In the genomic region with DNA sequence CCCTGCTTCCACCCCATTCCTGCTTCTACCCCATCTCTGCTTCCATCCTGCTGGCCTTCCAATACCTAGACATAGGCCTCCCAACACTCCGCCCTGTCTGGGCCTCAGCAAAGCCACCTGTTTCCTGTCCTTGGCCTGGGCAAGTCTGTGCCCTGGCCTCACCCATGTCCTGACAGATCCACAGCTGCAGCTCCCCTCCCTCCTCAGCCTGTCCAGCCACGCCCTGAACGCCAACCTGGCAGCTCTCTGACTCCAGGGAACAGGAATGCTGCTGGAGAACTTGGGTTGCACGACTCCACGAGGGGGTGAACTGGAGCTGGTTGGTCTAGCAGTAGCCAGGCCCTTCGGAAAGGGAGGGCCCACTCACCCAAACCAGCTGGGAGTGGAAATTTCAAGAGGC, we compare ENCODE assay signal across 8 mouse cellular contexts.
A peak's percentile ranks its signal among the peaks of the same experiment; 100 is the strongest.
DNase-seq lines count a peak whose midpoint lies in the region.

No protein-coding gene starts in this region.

- intact Hi-C loops in gastrocnemius, postnatal 36 days (cut with DNase I), result loop anchor here (2.0 kb wide), 1 partner anchor 37 kb away; no protein-coding TSS in a partner anchor

- DNase-seq in adipocyte (ENCODE audit: low spot score), result peak; percentile 27
- DNase-seq in gastrocnemius, postnatal 36 days, result peak; percentile 43 to 56
- peak; percentile 57 to 85 for DNase-seq in kidney, postnatal 25 days
- peak; percentile 79 to 90 for DNase-seq in lung, postnatal 4 days
- DNase-seq in retina, embryonic 14.5 days (ENCODE audit: low spot score), result no peak
- DNase-seq in cerebellum, adult 11-12 months, result no peak
- no peak for DNase-seq in testis, postnatal 10 days (ENCODE audit: low spot score)
- DNase-seq in right cerebral cortex, postnatal 14 days, result no peak

Comparison
In these comparisons a context has a peak if more than half of its experiments do, and no peak if none do; other contexts are left out.
1. DNase-seq: peak in adipocyte (single experiment), gastrocnemius, postnatal 36 days (2 of 2), kidney, postnatal 25 days (2 of 2) and lung, postnatal 4 days (2 of 2); none in retina, embryonic 14.5 days (single experiment), cerebellum, adult 11-12 months (single experiment), testis, postnatal 10 days (single experiment) and right cerebral cortex, postnatal 14 days (single experiment).